Mouse (Mus musculus) cerebellum, adult 2 months (tissue): ENCODE results near the gene Lonp1. TPM values are rescaled to one million over a fixed set of nuclear protein-coding genes. Genes with fewer than 3 reads are reported as not detected.

Experiments
- DNase-seq, 2 experiments: peaks; one replicate each; pipeline ENCODE4 v3.0.0; 2021
- H3K27ac ChIP-seq: fragments of 200-500 bp; 2 replicates; pipeline ENCODE4 v1.5.1; 2012; ENCODE audit warnings: low read length, control low read depth, inconsistent platforms; ENCODE audit not compliant: insufficient read depth
- H3K27me3 ChIP-seq: fragments of 200-500 bp; 2 replicates; pipeline ENCODE4 v1.6.1; 2012; ENCODE audit warnings: inconsistent platforms, mild to moderate bottlenecking, low read length, moderate library complexity; ENCODE audit not compliant: control insufficient read depth, insufficient read depth
- H3K4me1 ChIP-seq: fragments of 200-500 bp; 2 replicates; pipeline ENCODE4 v1.6.1; 2011; ENCODE audit warnings: low read length; ENCODE audit not compliant: control insufficient read depth, insufficient read depth
- H3K4me3 ChIP-seq: fragments of 200-500 bp; replicated peaks from 2 replicates; pipeline ENCODE3; 2011; ENCODE audit warnings: mild to moderate bottlenecking, low read depth, low read length, control low read depth; ENCODE audit not compliant: insufficient read depth
- CTCF ChIP-seq: fragments of 200-500 bp; IDR thresholded peaks from 2 replicates; pipeline ENCODE4 v1.5.1; 2011; ENCODE audit warnings: low read depth, mild to moderate bottlenecking, control low read depth, low read length, moderate library complexity, borderline replicate concordance; ENCODE audit not compliant: insufficient read depth
- POLR2A ChIP-seq: fragments of 200-500 bp; IDR thresholded peaks from 2 replicates; pipeline ENCODE4 v1.6.1; 2011; ENCODE audit warnings: low read length, control low read depth, borderline replicate concordance; ENCODE audit not compliant: insufficient read depth
- WGBS: fragments of 180-500 bp; shearing (Covaris S2); methylation state at CpG from one replicate; pipeline ENCODE4 v1.1.7; 2018; 5-methylcytosine and 5-hydroxymethylcytosine counted together
- polyA plus RNA-seq: library from polyadenylated mRNA; depleted of rRNA; stranded (reverse); fragments of >200 nt; gene quantifications from 2 replicates; pipeline ENCODE4 v1.2.3, GENCODE M21; 2012

Gene Lonp1
- polyA plus RNA-seq, 1 experiment, result 88.7 TPM

DNA sequence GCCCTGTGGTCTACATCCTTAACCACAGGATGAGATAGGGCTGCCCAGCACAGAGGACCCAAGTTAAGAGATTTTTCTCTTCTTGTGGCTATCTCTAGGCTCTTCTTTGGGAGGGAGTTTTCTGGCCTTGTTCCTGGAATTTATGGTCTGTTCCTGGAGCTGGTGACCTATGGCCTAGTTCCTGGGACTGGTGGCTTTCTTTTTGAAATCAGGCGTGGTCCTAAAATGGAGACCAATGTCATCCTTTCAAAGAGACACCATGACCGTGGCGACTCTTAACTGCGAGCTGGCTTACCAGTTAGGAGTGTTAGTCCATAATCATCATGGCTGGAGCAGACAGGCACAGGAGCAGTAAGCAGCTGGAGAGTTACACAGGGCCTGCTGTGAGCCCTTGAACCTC lies 39.7 kb upstream of the Lonp1 start:
- Histone ChIP-seq H3K27me3 (no peaks in the 10 kb centered on the region), H3K4me1 (no peaks in the 10 kb centered on the region), H3K4me3 (no peak overlapping the region), H3K27ac (no peak overlapping the region)
- TF ChIP-seq POLR2A, result no peak
- 74% methylated on average over 4 of the region's 4 CpGs for WGBS
- no peak for DNase-seq

DNA sequence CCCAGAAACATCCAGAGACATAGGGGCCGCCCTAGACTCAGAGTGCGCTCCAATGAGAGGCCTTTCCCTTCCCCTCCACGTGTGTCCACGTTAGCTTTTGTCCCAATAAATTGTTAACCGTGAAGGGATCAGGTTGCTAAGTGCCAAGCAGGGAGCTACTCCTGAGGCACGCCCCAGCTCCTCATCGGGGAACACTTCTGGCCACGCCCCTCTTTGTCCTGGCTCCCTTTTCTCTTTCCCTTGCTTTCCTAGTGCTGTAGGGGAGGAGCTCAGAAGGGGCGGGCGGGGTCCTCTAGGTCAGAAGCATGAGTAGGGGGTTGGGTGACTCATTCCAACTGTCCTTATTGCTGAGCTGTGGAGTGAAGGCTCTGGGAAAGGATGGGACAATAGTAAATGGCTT lies 37.6 kb upstream of the Lonp1 start:
- WGBS, result 9% methylated on average over 10 of the region's 10 CpGs
- Histone ChIP-seq H3K4me3 (no peak overlapping the region), H3K4me1 (no peaks in the 10 kb centered on the region), H3K27ac (no peak overlapping the region), H3K27me3 (no peaks in the 10 kb centered on the region)
- no peak for DNase-seq
- TF ChIP-seq CTCF, result no peak
- no peak for TF ChIP-seq POLR2A

DNA sequence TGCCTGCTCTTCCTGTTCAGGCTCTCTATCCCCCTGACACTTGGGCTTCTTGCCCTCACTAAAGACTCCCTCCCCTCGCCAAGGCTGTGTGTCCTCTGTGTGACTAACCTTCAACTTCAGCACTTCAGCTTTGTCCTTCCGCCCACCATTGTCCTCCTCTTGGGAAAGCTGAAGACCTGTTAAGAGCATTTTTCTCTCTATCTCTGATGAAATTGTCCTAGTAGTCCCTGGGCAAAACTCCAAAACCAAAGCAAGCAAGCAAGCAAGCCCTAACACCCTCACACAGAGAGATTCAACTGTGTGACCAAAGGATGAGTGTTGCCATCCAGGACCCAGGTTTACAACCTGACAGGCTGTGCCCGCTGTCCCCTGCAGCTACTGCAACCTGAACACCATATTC lies 37.0 kb upstream of the Lonp1 start:
- Histone ChIP-seq H3K4me1 (no peaks in the 10 kb centered on the region), H3K27me3 (no peaks in the 10 kb centered on the region), H3K4me3 (no peak overlapping the region), H3K27ac (no peak overlapping the region)
- no peak for DNase-seq
- WGBS, result 49% methylated on average over 3 of the region's 3 CpGs
- TF ChIP-seq POLR2A, result no peak
- no peak for TF ChIP-seq CTCF

DNA sequence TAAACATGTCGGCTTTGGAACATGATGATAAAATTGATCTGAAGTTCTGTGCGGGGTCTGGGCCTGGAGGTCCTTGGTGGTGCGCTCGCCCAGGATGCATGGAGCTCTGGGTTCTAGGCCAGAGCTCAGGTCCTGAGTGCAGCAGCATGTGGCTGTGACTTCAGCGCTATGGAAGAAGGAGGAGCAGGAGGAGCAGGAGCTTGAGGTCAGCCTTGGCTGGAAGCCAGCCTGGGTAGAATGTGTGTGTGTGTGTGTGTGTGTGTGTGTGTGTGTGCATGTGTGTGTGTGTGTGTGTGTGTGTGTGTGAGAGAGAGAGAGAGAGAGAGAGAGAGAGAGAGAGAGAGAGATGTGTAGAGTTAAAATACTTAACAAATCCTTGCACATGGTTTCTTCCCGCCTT lies 29.5 kb upstream of the Lonp1 start:
- Histone ChIP-seq H3K27me3 (no peaks in the 10 kb centered on the region), H3K27ac (no peak overlapping the region), H3K4me1 (no peaks in the 10 kb centered on the region), H3K4me3 (no peak overlapping the region)
- TF ChIP-seq POLR2A (no peak), CTCF (no peak)
- no peak for DNase-seq
- WGBS, result 72% methylated on average over 6 of the region's 6 CpGs

DNA sequence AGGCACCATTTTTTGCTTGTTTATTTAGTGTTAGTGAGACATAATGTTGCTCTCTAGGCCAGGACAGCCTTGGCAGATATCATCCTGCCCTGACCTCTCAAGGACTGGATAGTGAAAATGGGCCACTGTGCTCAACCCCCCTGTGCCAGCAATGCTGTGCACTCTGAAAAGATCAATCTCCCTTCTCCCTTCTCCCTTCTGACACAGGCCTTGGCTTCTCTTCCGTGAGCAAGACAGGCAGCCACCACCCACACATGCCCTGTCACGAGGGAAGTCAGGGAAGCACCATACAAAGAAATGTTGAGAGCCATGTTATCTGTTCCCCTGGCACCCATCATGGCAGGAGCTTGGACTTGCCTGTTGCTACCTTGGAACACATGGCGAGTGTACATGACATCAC lies 28.6 kb upstream of the Lonp1 start:
- DNase-seq, result no peak
- WGBS, result 69% methylated on average over 3 of the region's 3 CpGs
- H3K4me1 ChIP-seq, result no peaks in the 10 kb centered on the region
- no peak overlapping the region for H3K4me3 ChIP-seq
- no peak for TF ChIP-seq POLR2A
- TF ChIP-seq CTCF, result no peak
- no peak overlapping the region for H3K27ac ChIP-seq
- no peaks in the 10 kb centered on the region for H3K27me3 ChIP-seq

DNA sequence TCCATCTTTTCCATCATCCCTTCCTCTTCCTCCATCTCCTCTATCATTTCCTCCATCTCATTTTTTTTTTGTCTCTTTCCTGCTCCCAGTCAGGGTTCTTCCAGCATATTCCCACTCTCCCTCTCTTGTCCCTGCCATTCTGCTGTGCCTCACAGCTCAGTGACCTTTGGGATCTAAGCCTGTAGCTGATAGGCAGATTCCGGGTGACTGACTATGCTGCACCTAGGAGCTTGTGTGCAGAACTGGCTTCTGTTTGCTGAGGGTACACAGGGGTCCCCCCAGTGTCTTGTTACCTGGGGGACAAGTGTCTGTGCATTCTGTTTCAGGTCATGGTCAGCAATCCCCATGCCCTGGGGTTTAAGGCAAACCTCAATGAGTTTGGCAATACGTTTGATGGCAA lies 28.1 kb upstream of the Lonp1 start:
- no peaks in the 10 kb centered on the region for H3K4me1 ChIP-seq
- H3K27ac ChIP-seq, result no peak overlapping the region
- DNase-seq, result no peak
- no peak for TF ChIP-seq POLR2A
- no peak for TF ChIP-seq CTCF
- 77% methylated on average over 2 of the region's 2 CpGs for WGBS
- no peaks in the 10 kb centered on the region for H3K27me3 ChIP-seq
- H3K4me3 ChIP-seq, result no peak overlapping the region

DNA sequence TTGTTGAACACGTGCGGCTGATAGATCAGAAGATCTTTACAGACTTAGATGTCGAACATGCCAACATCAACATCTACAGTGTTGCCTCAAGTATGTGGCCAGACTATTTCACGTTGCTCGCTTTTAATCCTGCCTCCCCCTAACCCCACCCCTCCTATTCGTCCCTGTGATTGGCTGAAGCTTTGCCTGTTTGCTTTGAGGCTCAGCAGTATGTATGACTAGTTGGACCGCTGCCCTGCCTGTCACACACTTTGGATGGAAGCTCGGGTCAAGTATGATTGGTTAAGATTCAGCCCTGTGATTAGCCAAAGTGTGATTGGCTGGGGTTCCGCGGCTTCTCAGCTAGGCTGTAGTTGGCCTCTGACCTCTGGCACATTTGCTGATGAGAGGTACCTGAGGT lies 25.1 kb upstream of the Lonp1 start:
- no peak for TF ChIP-seq CTCF
- TF ChIP-seq POLR2A, result no peak
- Histone ChIP-seq H3K4me1 (no peaks in the 10 kb centered on the region), H3K4me3 (no peak overlapping the region), H3K27ac (no peak overlapping the region), H3K27me3 (no peaks in the 10 kb centered on the region)
- WGBS, result 28% methylated on average over 10 of the region's 10 CpGs
- DNase-seq, result no peak

DNA sequence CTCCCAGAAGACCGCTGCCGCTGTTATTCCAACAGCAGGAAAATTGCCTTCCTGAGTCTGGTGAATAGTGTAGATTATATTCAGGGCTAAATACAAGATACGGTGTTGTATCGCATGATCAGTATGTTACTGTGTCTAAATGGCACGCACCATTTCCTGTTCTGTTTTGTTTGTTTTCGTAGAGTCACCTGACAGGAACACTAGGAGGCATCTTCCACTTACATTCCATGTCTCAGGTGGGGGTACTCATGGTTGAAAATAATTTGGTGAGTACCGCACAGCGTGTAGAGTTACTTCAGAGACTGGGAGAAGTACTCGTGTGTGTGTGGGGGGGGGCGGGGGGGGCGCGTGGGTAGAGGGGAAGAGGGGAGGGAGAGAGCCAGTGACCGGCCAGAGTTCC lies 20.9 kb upstream of the Lonp1 start:
- 62% methylated on average over 12 of the region's 13 CpGs for WGBS
- Histone ChIP-seq H3K27me3 (no peaks in the 10 kb centered on the region), H3K27ac (no peak overlapping the region), H3K4me1 (no peaks in the 10 kb centered on the region), H3K4me3 (no peak overlapping the region)
- no peak for DNase-seq
- no peak for TF ChIP-seq CTCF
- no peak for TF ChIP-seq POLR2A

DNA sequence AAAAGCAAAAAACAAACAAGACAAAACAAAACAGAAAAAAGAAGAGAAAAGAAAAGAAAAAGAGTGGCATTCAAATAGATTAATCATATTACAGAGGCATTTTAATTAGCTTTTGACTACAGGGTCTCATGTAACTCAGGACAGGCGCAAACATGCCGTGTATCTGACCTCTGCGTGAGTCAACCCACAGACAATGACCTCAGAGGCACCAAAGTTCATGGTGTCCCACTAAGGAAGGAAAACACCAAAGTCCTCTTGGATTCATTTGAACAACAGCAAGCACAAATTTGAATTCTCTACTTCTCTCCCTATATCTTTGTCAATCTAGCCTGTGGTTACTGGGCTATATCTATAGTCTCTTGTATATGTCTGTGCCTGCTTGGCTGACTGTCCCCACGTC lies 16.6 kb upstream of the Lonp1 start:
- Histone ChIP-seq H3K4me1 (no peaks in the 10 kb centered on the region), H3K27me3 (no peaks in the 10 kb centered on the region; the same call in 1 of the 2 replicates), H3K4me3 (no peak overlapping the region), H3K27ac (no peak overlapping the region)
- TF ChIP-seq CTCF (no peak), POLR2A (no peak)
- no peak for DNase-seq
- WGBS, result 82% methylated on average over 4 of the region's 4 CpGs
